Mouse (Mus musculus): ENCODE measurements around the gene Ide. TPM values are rescaled to one million over a fixed set of nuclear protein-coding genes. Genes with fewer than 3 reads are reported as not detected.
"Not testable (repeated sequence)": the region's sequence is repeated elsewhere in the genome, so short reads cannot be mapped to it uniquely, and the experiment has no call there.

The Ide gene
- polyA plus RNA-seq, 1 experiment from 2014 or later: 52.5 TPM

GRCm38 (mm10) chr19:37238651-37239050, 99.0 kb downstream of the Ide start:
- H3K9me3 ChIP-seq: no peaks in the 10 kb centered on the region
- peak overlapping the region; percentile 52 for H3K4me2 ChIP-seq
- no peak overlapping the region for H3K27ac ChIP-seq (replicated peaks)
- H3K4me3 ChIP-seq: no peak overlapping the region
- WGBS: 9% methylated on average over 7 of the region's 7 CpGs
- H3K9ac ChIP-seq: no peak overlapping the region
- H3K27me3 ChIP-seq (replicated peaks): peaks cover 44% of the 10 kb centered on the region
- H3K4me1 ChIP-seq: peaks cover 17% of the 10 kb centered on the region
- no peaks in the 10 kb centered on the region for H3K36me3 ChIP-seq
- no peak for ATAC-seq (ENCODE audit: extremely low read depth, insufficient number of reproducible peaks, low FRiP score, low TSS enrichment)

- Histone ChIP-seq H3K27me3 (replicated peaks) (peaks cover 50% of the 10 kb centered on the region), H3K9ac (no peak overlapping the region), H3K9me3 (no peaks in the 10 kb centered on the region), H3K4me3 (0 out of 2 replicates have a peak overlapping the region, but pooled peaks have one; percentile 13), H3K36me3 (no peaks in the 10 kb centered on the region), H3K4me2 (peak overlapping the region; percentile 52), H3K4me1 (peaks cover 19% of the 10 kb centered on the region), H3K27ac (replicated peaks) (peak overlapping the region; percentile 25; the same call in 1 of the 2 replicates)
- WGBS: 4% methylated on average over 15 of the region's 15 CpGs
- ATAC-seq (ENCODE audit: extremely low read depth, insufficient number of reproducible peaks, low FRiP score, low TSS enrichment): peak; percentile 60; the same call in 1 of the 2 replicates
These were observed 99.8 kb downstream of the Ide start for GRCm38 (mm10) chr19:37237712-37238437.

- H3K4me3 ChIP-seq: no peak overlapping the region
- no peaks in the 10 kb centered on the region for H3K36me3 ChIP-seq
- peak overlapping the region; percentile 52 for H3K4me2 ChIP-seq
- H3K27me3 ChIP-seq (replicated peaks): peaks cover 56% of the 10 kb centered on the region
- WGBS: 56% methylated on average over 5 of the region's 5 CpGs
- H3K4me1 ChIP-seq: peaks cover 19% of the 10 kb centered on the region
- no peak overlapping the region for H3K9ac ChIP-seq
- H3K27ac ChIP-seq (replicated peaks): peak overlapping the region; percentile 25; the same call in 1 of the 2 replicates
- no peaks in the 10 kb centered on the region for H3K9me3 ChIP-seq
- ATAC-seq (ENCODE audit: extremely low read depth, insufficient number of reproducible peaks, low FRiP score, low TSS enrichment): no peak
These were observed 100.3 kb downstream of the Ide start for GRCm38 (mm10) chr19:37237306-37237705.

GRCm38 (mm10) chr19:37235818-37236217, 101.8 kb downstream of the Ide start:
- H3K4me3 ChIP-seq: no peak overlapping the region
- H3K9ac ChIP-seq: no peak overlapping the region
- ATAC-seq (ENCODE audit: extremely low read depth, insufficient number of reproducible peaks, low FRiP score, low TSS enrichment): no peak
- H3K9me3 ChIP-seq: no peaks in the 10 kb centered on the region
- no peaks in the 10 kb centered on the region for H3K36me3 ChIP-seq
- WGBS: 54% methylated on average over 8 of the region's 8 CpGs
- H3K27ac ChIP-seq (replicated peaks): no peak overlapping the region
- peak overlapping the region; percentile 46; the same call in 1 of the 2 replicates for H3K4me2 ChIP-seq
- H3K27me3 ChIP-seq (replicated peaks): peaks cover 56% of the 10 kb centered on the region
- H3K4me1 ChIP-seq: peaks cover 19% of the 10 kb centered on the region

GRCm38 (mm10) chr19:37233561-37234539, 103.8 kb downstream of the Ide start:
- peak; percentile 52 for ATAC-seq (ENCODE audit: extremely low read depth, insufficient number of reproducible peaks, low FRiP score, low TSS enrichment)
- H3K36me3 ChIP-seq: no peaks in the 10 kb centered on the region
- H3K4me3 ChIP-seq: peak overlapping the region; percentile 56
- H3K9me3 ChIP-seq: no peaks in the 10 kb centered on the region
- peak overlapping the region; percentile 90 for H3K4me2 ChIP-seq
- peaks cover 19% of the 10 kb centered on the region for H3K4me1 ChIP-seq
- H3K27me3 ChIP-seq (replicated peaks): peaks cover 56% of the 10 kb centered on the region
- peak overlapping the region; percentile 74 for H3K9ac ChIP-seq
- WGBS: 5% methylated on average over 63 of the region's 63 CpGs
- H3K27ac ChIP-seq (replicated peaks): no peak overlapping the region

GRCm38 (mm10) chr19:37232598-37232997, 105.1 kb downstream of the Ide start:
- H3K36me3 ChIP-seq; H3K4me1 ChIP-seq; H3K9me3 ChIP-seq; H3K9ac ChIP-seq; H3K4me3 ChIP-seq; H3K27ac ChIP-seq (replicated peaks); ATAC-seq (ENCODE audit: extremely low read depth, insufficient number of reproducible peaks, low FRiP score, low TSS enrichment): not testable (repeated sequence)
- 61% methylated on average over 9 of the region's 9 CpGs for WGBS
- peaks cover 50% of the 10 kb centered on the region for H3K27me3 ChIP-seq (replicated peaks)
- H3K4me2 ChIP-seq: peak overlapping the region; percentile 90; the same call in 1 of the 2 replicates

- Histone ChIP-seq H3K27ac (replicated peaks) (no peak overlapping the region), H3K9me3 (no peaks in the 10 kb centered on the region), H3K27me3 (replicated peaks) (no peaks in the 10 kb centered on the region), H3K36me3 (peaks cover 52% of the 10 kb centered on the region), H3K4me1 (no peaks in the 10 kb centered on the region), H3K4me2 (no peak overlapping the region), H3K9ac (no peak overlapping the region), H3K4me3 (no peak overlapping the region)
- WGBS: 63% methylated on average over 6 of the region's 6 CpGs
- ATAC-seq (ENCODE audit: extremely low read depth, insufficient number of reproducible peaks, low FRiP score, low TSS enrichment): no peak
These were observed 112.3 kb downstream of the Ide start for GRCm38 (mm10) chr19:37225197-37225862.

Other genes starting within 250 kb of the Ide start
- 76.9 and 83.7 TPM in 2 replicates for gene March5, start 130.3 kb downstream of the Ide start, polyA plus RNA-seq (2015; fragmentation: Nextera tagmentation; extraction: Ambion mirVana)
- gene Cpeb3, start 129.3 kb downstream of the Ide start, polyA plus RNA-seq (2015; fragmentation: Nextera tagmentation; extraction: Ambion mirVana): 6.5 and 7.9 TPM in 2 replicates
- 39.5 and 42.0 TPM in 2 replicates for gene Kif11, start 38.6 kb upstream of the Ide start, polyA plus RNA-seq (2015; fragmentation: Nextera tagmentation; extraction: Ambion mirVana)
- 14.6 and 15.1 TPM in 2 replicates for gene Hhex, start 97.0 kb upstream of the Ide start, polyA plus RNA-seq (2015; fragmentation: Nextera tagmentation; extraction: Ambion mirVana)
- 17.2 and 18.1 TPM in 2 replicates for gene Exoc6, start 212.6 kb upstream of the Ide start, polyA plus RNA-seq (2015; fragmentation: Nextera tagmentation; extraction: Ambion mirVana)

Measured in heart, embryonic 13.5 days (tissue).